Mouse (Mus musculus) embryonic facial prominence, embryonic 10.5 days (tissue): ENCODE data around the gene Mbd6. TPM values are rescaled to one million over a fixed set of nuclear protein-coding genes. Genes with fewer than 3 reads are reported as not detected.
A peak's percentile ranks its signal among the peaks of the same experiment; 100 is the strongest.

Source experiments
- DNase-seq: peaks from one replicate; pipeline ENCODE4 v3.0.0-alpha.2; 2017; ENCODE audit warnings: low spot score
- H3K27ac ChIP-seq: fragments of 300-500 bp; sonication (generic); replicated peaks from 2 replicates; pipeline ENCODE4 v1.5.1; 2016; ENCODE audit warnings: mild to moderate bottlenecking
- H3K27me3 ChIP-seq: fragments of 300-500 bp; sonication (generic); replicated peaks from 2 replicates; pipeline ENCODE4 v1.6.1; 2016; ENCODE audit warnings: low read depth, mild to moderate bottlenecking; ENCODE audit not compliant: poor library complexity, severe bottlenecking
- H3K36me3 ChIP-seq: fragments of 300-500 bp; sonication (generic); replicated peaks from 2 replicates; pipeline ENCODE4 v1.6.1; 2016; ENCODE audit warnings: mild to moderate bottlenecking, moderate library complexity
- H3K4me1 ChIP-seq: fragments of 300-500 bp; sonication (generic); 2 replicates; pipeline ENCODE4 v1.6.1; 2016
- H3K4me3 ChIP-seq: fragments of 300-500 bp; sonication (generic); 2 replicates; pipeline ENCODE4 v1.5.1; 2016; ENCODE audit warnings: mild to moderate bottlenecking, moderate library complexity
- H3K9me3 ChIP-seq: fragments of 300-500 bp; sonication (generic); 2 replicates; pipeline ENCODE4 v1.6.1; 2016; ENCODE audit warnings: mild to moderate bottlenecking
- WGBS: fragments of 180-500 bp; shearing (Covaris S2); methylation state at CpG from one replicate; pipeline ENCODE4 v1.1.7; 2016; 5-methylcytosine and 5-hydroxymethylcytosine counted together
- polyA plus RNA-seq: library from polyadenylated mRNA; unstranded; fragments of >200 nt; fragmentation: Nextera tagmentation; extraction: Ambion mirVana; gene quantifications from 2 replicates; pipeline ENCODE4 v1.2.1, GENCODE M21; 2016

Mbd6 gene
- polyA plus RNA-seq, 1 experiment from 2014 or later = 12.2 TPM

GRCm38 (mm10) chr10:127284105-127284622, 4.7 kb downstream of the Mbd6 start:
- peaks cover 44% of the 10 kb centered on the region for H3K4me1 ChIP-seq
- H3K36me3 ChIP-seq = peaks cover 84% of the 10 kb centered on the region
- no peak overlapping the region for H3K27ac ChIP-seq
- H3K4me3 ChIP-seq = peak overlapping the region; percentile 14; the same call in 1 of the 2 replicates
- 91% methylated on average over 7 of the region's 7 CpGs for WGBS
- no peaks in the 10 kb centered on the region for H3K27me3 ChIP-seq
- no peaks in the 10 kb centered on the region for H3K9me3 ChIP-seq
- no peak for DNase-seq

- Histone ChIP-seq H3K4me3 (no peak overlapping the region), H3K27ac (no peak overlapping the region), H3K4me1 (peaks cover 39% of the 10 kb centered on the region), H3K9me3 (no peaks in the 10 kb centered on the region), H3K36me3 (peaks cover 99% of the 10 kb centered on the region), H3K27me3 (no peaks in the 10 kb centered on the region)
- WGBS = 88% methylated on average over 13 of the region's 13 CpGs
- no peak for DNase-seq
Measured at GRCm38 (mm10) chr10:127282620-127283215, 6.1 kb downstream of the Mbd6 start.

- no peaks in the 10 kb centered on the region for H3K9me3 ChIP-seq
- peaks cover 25% of the 10 kb centered on the region for H3K4me1 ChIP-seq
- WGBS = 90% methylated on average over 8 of the region's 8 CpGs
- no peak overlapping the region for H3K27ac ChIP-seq
- no peak overlapping the region for H3K4me3 ChIP-seq
- H3K36me3 ChIP-seq = peaks cover 100% of the 10 kb centered on the region
- DNase-seq = no peak
- H3K27me3 ChIP-seq = no peaks in the 10 kb centered on the region
Measured at GRCm38 (mm10) chr10:127281316-127281715, 7.5 kb downstream of the Mbd6 start.

GRCm38 (mm10) chr10:127279730-127280129, 9.1 kb downstream of the Mbd6 start:
- no peaks in the 10 kb centered on the region for H3K27me3 ChIP-seq
- DNase-seq = no peak
- no peak overlapping the region for H3K27ac ChIP-seq
- peaks cover 9% of the 10 kb centered on the region for H3K4me1 ChIP-seq
- no peak overlapping the region for H3K4me3 ChIP-seq
- whole genome bisulfite sequencing = 89% methylated on average over 2 of the region's 2 CpGs
- no peaks in the 10 kb centered on the region for H3K9me3 ChIP-seq
- peaks cover 100% of the 10 kb centered on the region for H3K36me3 ChIP-seq

GRCm38 (mm10) chr10:127274261-127275022, 14.4 kb downstream of the Mbd6 start:
- H3K27ac ChIP-seq = no peak overlapping the region
- WGBS = 91% methylated on average over 11 of the region's 11 CpGs
- peaks cover 7% of the 10 kb centered on the region; the same call in 1 of the 2 replicates for H3K4me1 ChIP-seq
- H3K36me3 ChIP-seq = peaks cover 99% of the 10 kb centered on the region
- no peak overlapping the region for H3K4me3 ChIP-seq
- H3K27me3 ChIP-seq = no peaks in the 10 kb centered on the region
- no peaks in the 10 kb centered on the region for H3K9me3 ChIP-seq
- DNase-seq = no peak

- no peaks in the 10 kb centered on the region for H3K9me3 ChIP-seq
- H3K4me3 ChIP-seq = no peak overlapping the region
- H3K27ac ChIP-seq = no peak overlapping the region
- 90% methylated on average over 5 of the region's 5 CpGs for WGBS
- H3K36me3 ChIP-seq = peaks cover 94% of the 10 kb centered on the region
- H3K4me1 ChIP-seq = peaks cover 10% of the 10 kb centered on the region
- no peaks in the 10 kb centered on the region for H3K27me3 ChIP-seq
- DNase-seq = no peak
Measured at GRCm38 (mm10) chr10:127272371-127272770, 16.4 kb downstream of the Mbd6 start.

- peaks cover 18% of the 10 kb centered on the region for H3K4me1 ChIP-seq
- peaks cover 69% of the 10 kb centered on the region for H3K36me3 ChIP-seq
- 77% methylated on average over 4 of the region's 4 CpGs for WGBS
- peaks cover 2% of the 10 kb centered on the region for H3K27me3 ChIP-seq
- H3K4me3 ChIP-seq = no peak overlapping the region
- DNase-seq = no peak
- H3K27ac ChIP-seq = no peak overlapping the region
- H3K9me3 ChIP-seq = no peaks in the 10 kb centered on the region
Measured at GRCm38 (mm10) chr10:127269884-127270283, 18.9 kb downstream of the Mbd6 start.

GRCm38 (mm10) chr10:127269036-127269435, 19.8 kb downstream of the Mbd6 start:
- Histone ChIP-seq H3K4me3 (no peak overlapping the region), H3K27ac (no peak overlapping the region), H3K4me1 (peaks cover 18% of the 10 kb centered on the region), H3K9me3 (no peaks in the 10 kb centered on the region), H3K36me3 (peaks cover 60% of the 10 kb centered on the region), H3K27me3 (peaks cover 10% of the 10 kb centered on the region)
- no peak for DNase-seq
- 85% methylated on average over 12 of the region's 12 CpGs for WGBS

- Histone ChIP-seq H3K27ac (no peak overlapping the region), H3K4me3 (no peak overlapping the region), H3K27me3 (peaks cover 17% of the 10 kb centered on the region), H3K9me3 (no peaks in the 10 kb centered on the region), H3K4me1 (peaks cover 18% of the 10 kb centered on the region), H3K36me3 (peaks cover 54% of the 10 kb centered on the region)
- WGBS = 91% methylated on average over 5 of the region's 5 CpGs
- DNase-seq = no peak
Measured at GRCm38 (mm10) chr10:127268401-127268800, 20.4 kb downstream of the Mbd6 start.

GRCm38 (mm10) chr10:127267318-127267717, 21.5 kb downstream of the Mbd6 start:
- Histone ChIP-seq H3K4me1 (peaks cover 27% of the 10 kb centered on the region), H3K36me3 (peaks cover 43% of the 10 kb centered on the region), H3K4me3 (peak overlapping the region; percentile 95), H3K27ac (peak overlapping the region; percentile 96; the same call in 1 of the 2 replicates), H3K9me3 (no peaks in the 10 kb centered on the region), H3K27me3 (peaks cover 27% of the 10 kb centered on the region)
- DNase-seq = no peak
- WGBS = 77% methylated on average over 5 of the region's 5 CpGs

GRCm38 (mm10) chr10:127266112-127267091, 22.4 kb downstream of the Mbd6 start, which contains the start of gene Dctn2:
TSS of gene Dctn2 (plus strand) at chr10:127266368.
- peak within 1 kb of the TSS; percentile 96 for H3K27ac ChIP-seq
- under 1% methylated on average over 70 of the region's 70 CpGs for WGBS
- peak; percentile 97 for DNase-seq
- no peaks in the 10 kb centered on the region for H3K9me3 ChIP-seq
- H3K4me1 ChIP-seq = peaks cover 30% of the 10 kb centered on the region
- H3K4me3 ChIP-seq = peak within 1 kb of the TSS; percentile 95
- peaks cover 34% of the 10 kb centered on the region for H3K36me3 ChIP-seq
- peaks cover 37% of the 10 kb centered on the region for H3K27me3 ChIP-seq

GRCm38 (mm10) chr10:127265727-127266111, 23.1 kb downstream of the Mbd6 start:
- H3K4me3 ChIP-seq = peak overlapping the region; percentile 95
- WGBS = 31% methylated on average over 4 of the region's 4 CpGs
- H3K36me3 ChIP-seq = peaks cover 27% of the 10 kb centered on the region
- no peaks in the 10 kb centered on the region for H3K9me3 ChIP-seq
- H3K27ac ChIP-seq = peak overlapping the region; percentile 96; the same call in 1 of the 2 replicates
- H3K27me3 ChIP-seq = peaks cover 43% of the 10 kb centered on the region
- no peak for DNase-seq
- peaks cover 30% of the 10 kb centered on the region for H3K4me1 ChIP-seq
